8 mouse cellular contexts compared by ENCODE assay signal in the genomic region with DNA sequence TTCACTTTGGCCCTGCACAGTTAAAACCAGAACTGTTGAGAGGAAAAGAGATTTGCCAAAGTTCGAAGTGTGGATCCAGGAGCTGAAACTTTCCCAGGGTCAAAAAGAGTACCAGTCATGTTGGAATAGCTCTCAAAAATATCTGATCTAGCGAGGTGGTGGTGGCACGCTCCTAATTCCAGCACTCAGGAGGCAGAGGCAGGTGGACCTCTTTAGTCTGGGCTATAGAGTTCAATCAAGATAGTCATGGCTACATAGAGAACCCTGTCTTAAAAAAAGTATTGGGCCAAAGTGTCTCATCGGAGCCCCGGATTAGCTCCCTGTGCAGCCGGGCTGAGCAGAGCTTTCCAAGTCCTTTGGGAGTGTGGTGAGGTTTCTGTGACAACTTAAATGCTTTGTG. TPM values are rescaled to one million over a fixed set of nuclear protein-coding genes. Genes with fewer than 3 reads are reported as not detected.
DNase-seq lines count a peak whose midpoint lies in the region; ATAC-seq lines count a peak whose summit lies in the region.

No protein-coding gene starts in this region.

- H3K4me1 ChIP-seq in liver, embryonic 11.5 days (replicated peaks; ENCODE audit: control insufficient read depth, insufficient read depth, low read length) = peaks cover 23% of the 10 kb centered on the region
- H3K4me1 ChIP-seq in embryonic facial prominence, embryonic 15.5 days = peaks cover 34% of the 10 kb centered on the region
- peaks cover 39% of the 10 kb centered on the region for H3K4me1 ChIP-seq in intestine, embryonic 16.5 days (ENCODE audit: control insufficient read depth, insufficient read depth, low read length)
- H3K4me1 ChIP-seq in neural tube, embryonic 12.5 days = peaks cover 42% of the 10 kb centered on the region

- peak overlapping the region; percentile 92 for H3K9ac ChIP-seq in liver, embryonic 11.5 days (ENCODE audit: low read depth, low read length)
- H3K9ac ChIP-seq in embryonic facial prominence, embryonic 15.5 days = peak overlapping the region; percentile 96
- peak overlapping the region; percentile 95 for H3K9ac ChIP-seq in intestine, embryonic 16.5 days (ENCODE audit: low read depth, low read length)
- peak overlapping the region; percentile 88 for H3K9ac ChIP-seq in neural tube, embryonic 12.5 days

- peak overlapping the region; percentile 88; the same call in 1 of the 2 replicates for H3K27ac ChIP-seq in liver, embryonic 11.5 days (ENCODE audit: low read depth, low read length)
- peak overlapping the region; percentile 98; the same call in 1 of the 2 replicates for H3K27ac ChIP-seq in embryonic facial prominence, embryonic 15.5 days (replicated peaks)
- no peak overlapping the region for H3K27ac ChIP-seq in intestine, embryonic 16.5 days (ENCODE audit: low read length)
- 0 out of 2 replicates have a peak overlapping the region, but pooled peaks have one; percentile 3 for H3K27ac ChIP-seq in neural tube, embryonic 12.5 days

- no peaks in the 10 kb centered on the region for H3K27me3 ChIP-seq in liver, embryonic 11.5 days (replicated peaks; ENCODE audit: control insufficient read depth, insufficient read depth, low read length)
- no peaks in the 10 kb centered on the region for H3K27me3 ChIP-seq in embryonic facial prominence, embryonic 15.5 days
- no peaks in the 10 kb centered on the region for H3K27me3 ChIP-seq in intestine, embryonic 16.5 days (replicated peaks; ENCODE audit: control insufficient read depth, insufficient read depth, low read length)
- H3K27me3 ChIP-seq in neural tube, embryonic 12.5 days (replicated peaks) = no peaks in the 10 kb centered on the region

- H3K4me2 ChIP-seq in liver, embryonic 11.5 days = peak overlapping the region; percentile 94
- peak overlapping the region; percentile 71 for H3K4me2 ChIP-seq in embryonic facial prominence, embryonic 15.5 days (replicated peaks)
- peak overlapping the region; percentile 81 for H3K4me2 ChIP-seq in intestine, embryonic 16.5 days (ENCODE audit: low read depth, low read length)
- peak overlapping the region; percentile 69 for H3K4me2 ChIP-seq in neural tube, embryonic 12.5 days (replicated peaks)

- no peak for ATAC-seq in liver, embryonic 11.5 days (replicated peaks; ENCODE audit: low FRiP score)
- ATAC-seq in embryonic facial prominence, embryonic 15.5 days (ENCODE audit: insufficient number of reproducible peaks, low FRiP score, low TSS enrichment, low read depth) = no peak
- no peak for ATAC-seq in intestine, embryonic 16.5 days
- no peak for ATAC-seq in neural tube, embryonic 12.5 days (ENCODE audit: low FRiP score, low read depth)
- ATAC-seq in activated CD4-positive, CD25-positive, alpha-beta regulatory T cell, adult 4 months = no peak

- peak overlapping the region; percentile 73 for H3K4me3 ChIP-seq in liver, embryonic 11.5 days (ENCODE audit: low read depth, low read length)
- H3K4me3 ChIP-seq in embryonic facial prominence, embryonic 15.5 days (replicated peaks) = peak overlapping the region; percentile 88
- H3K4me3 ChIP-seq in intestine, embryonic 16.5 days (ENCODE audit: low read length) = peak overlapping the region; percentile 78
- peak overlapping the region; percentile 76 for H3K4me3 ChIP-seq in neural tube, embryonic 12.5 days

- 73% methylated on average over 6 of the region's 6 CpGs for WGBS in liver, embryonic 11.5 days
- 55% methylated on average over 6 of the region's 6 CpGs for WGBS in embryonic facial prominence, embryonic 15.5 days
- WGBS in intestine, embryonic 16.5 days = 75% methylated on average over 6 of the region's 6 CpGs
- 81% methylated on average over 6 of the region's 6 CpGs for WGBS in neural tube, embryonic 12.5 days

- H3K36me3 ChIP-seq in liver, embryonic 11.5 days (ENCODE audit: control insufficient read depth, insufficient read depth, low read length) = no peaks in the 10 kb centered on the region
- H3K36me3 ChIP-seq in embryonic facial prominence, embryonic 15.5 days = no peaks in the 10 kb centered on the region
- no peaks in the 10 kb centered on the region for H3K36me3 ChIP-seq in intestine, embryonic 16.5 days (ENCODE audit: control insufficient read depth, insufficient read depth, low read length)
- no peaks in the 10 kb centered on the region for H3K36me3 ChIP-seq in neural tube, embryonic 12.5 days

- DNase-seq in liver, embryonic 11.5 days (ENCODE audit: low spot score) = no peak
- DNase-seq in liver = no peak
- DNase-seq in gastrocnemius, postnatal 25 days = no peak
- DNase-seq in cerebellum, adult 8-10 months = no peak

- H3K9me3 ChIP-seq in liver, embryonic 11.5 days (ENCODE audit: control insufficient read depth, low read length) = no peaks in the 10 kb centered on the region
- H3K9me3 ChIP-seq in embryonic facial prominence, embryonic 15.5 days (replicated peaks) = no peaks in the 10 kb centered on the region
- H3K9me3 ChIP-seq in intestine, embryonic 16.5 days (ENCODE audit: control insufficient read depth, low read length) = no peaks in the 10 kb centered on the region
- no peaks in the 10 kb centered on the region for H3K9me3 ChIP-seq in neural tube, embryonic 12.5 days

RNA-seq across cellular contexts. Expression of gene Pknox1, which starts 1.7 kb away (rescaled TPM):
- 25.4 and 25.8 TPM in 2 replicates for polyA plus RNA-seq in liver, embryonic 11.5 days (2014; fragmentation: Nextera tagmentation; extraction: Ambion mirVana)
- polyA plus RNA-seq in embryonic facial prominence, embryonic 15.5 days (2015; fragmentation: Nextera tagmentation; extraction: Ambion mirVana) = 26.6 and 28.2 TPM in 2 replicates
- 25.7 and 27.4 TPM in 2 replicates for polyA plus RNA-seq in intestine, embryonic 16.5 days (2015; fragmentation: Nextera tagmentation; extraction: Ambion mirVana)
- 42.3 and 45.2 TPM in 2 replicates for polyA plus RNA-seq in neural tube, embryonic 12.5 days (2016; fragmentation: Nextera tagmentation; extraction: Ambion mirVana)
- 1 to 10 TPM; 5.9 to 7.0 TPM for total RNA-seq in gastrocnemius, postnatal 25 days (2021)
- 10 to 100 TPM; 42.0 to 44.1 TPM for polyA plus RNA-seq in activated CD4-positive, CD25-positive, alpha-beta regulatory T cell, adult 4 months (2017; shearing (Covaris generic))

RNA-seq across cellular contexts. Expression of gene Ndufv3, which starts 46.4 kb away (rescaled TPM):
- 331 and 352 TPM in 2 replicates for polyA plus RNA-seq in liver, embryonic 11.5 days (2014; fragmentation: Nextera tagmentation; extraction: Ambion mirVana)
- polyA plus RNA-seq in embryonic facial prominence, embryonic 15.5 days (2015; fragmentation: Nextera tagmentation; extraction: Ambion mirVana) = 271 and 272 TPM in 2 replicates
- 467 and 488 TPM in 2 replicates for polyA plus RNA-seq in intestine, embryonic 16.5 days (2015; fragmentation: Nextera tagmentation; extraction: Ambion mirVana)
- polyA plus RNA-seq in neural tube, embryonic 12.5 days (2016; fragmentation: Nextera tagmentation; extraction: Ambion mirVana) = 314 and 332 TPM in 2 replicates
- 100 to 1,000 TPM; 458 to 461 TPM for total RNA-seq in gastrocnemius, postnatal 25 days (2021)
- polyA plus RNA-seq in activated CD4-positive, CD25-positive, alpha-beta regulatory T cell, adult 4 months (2017; shearing (Covaris generic)) = 100 to 1,000 TPM; 248 to 290 TPM

RNA-seq across cellular contexts. Expression of gene Wdr4, which starts 46.5 kb away (rescaled TPM):
- polyA plus RNA-seq in liver, embryonic 11.5 days (2014; fragmentation: Nextera tagmentation; extraction: Ambion mirVana) = 65.1 and 70.4 TPM in 2 replicates
- polyA plus RNA-seq in embryonic facial prominence, embryonic 15.5 days (2015; fragmentation: Nextera tagmentation; extraction: Ambion mirVana) = 32.7 and 34.9 TPM in 2 replicates
- 39.5 and 42.3 TPM in 2 replicates for polyA plus RNA-seq in intestine, embryonic 16.5 days (2015; fragmentation: Nextera tagmentation; extraction: Ambion mirVana)
- 36.4 and 38.4 TPM in 2 replicates for polyA plus RNA-seq in neural tube, embryonic 12.5 days (2016; fragmentation: Nextera tagmentation; extraction: Ambion mirVana)
- 1 to 10 TPM; 5.1 to 6.7 TPM for total RNA-seq in gastrocnemius, postnatal 25 days (2021)
- 10 to 100 TPM; 14.4 to 16.2 TPM for polyA plus RNA-seq in activated CD4-positive, CD25-positive, alpha-beta regulatory T cell, adult 4 months (2017; shearing (Covaris generic))
